Mouse (Mus musculus) regulatory T cell (primary cell): ENCODE results near the gene H2al1c.
"Not testable (repeated sequence)": the region's sequence is repeated elsewhere in the genome, so short reads cannot be mapped to it uniquely, and the experiment has no call there.

ENCODE experiments used
- in situ Hi-C: fragments of 300-600 bp; cut with MboI, MseI; formaldehyde crosslinking; loops from one replicate; pipeline ENCODE4 v1.15.1; 2025; ENCODE audit warnings: high pct_unique_total_duplicates

The H2al1c gene

GRCm38 (mm10) chrX:11305355-11305754 lies at the start of gene H2al1c:
Gene H2al1c, plus strand, starts transcription at chrX:11305655.
- in situ Hi-C loops = loop anchor here (25.0 kb wide), 1 partner anchor 1157 kb away; no protein-coding TSS in a partner anchor

- in situ Hi-C loops = loop anchor here (5.0 kb wide), 1 partner anchor 57 kb away; the partner anchor contains the start of genes H2al1h and H2al1i
Measured at GRCm38 (mm10) chrX:11264918-11265317, 40.5 kb upstream of the H2al1c start.

- in situ Hi-C loops = loop anchor here (5.0 kb wide), 1 partner anchor 55 kb away; the partner anchor contains the start of genes H2al1h and H2al1i
Measured at GRCm38 (mm10) chrX:11267791-11268190, 37.7 kb upstream of the H2al1c start.

- in situ Hi-C loops = loop anchor here (5.0 kb wide), 1 partner anchor 53 kb away; the partner anchor contains the start of genes H2al1h and H2al1i
Measured at GRCm38 (mm10) chrX:11269074-11269473, 36.4 kb upstream of the H2al1c start.

- in situ Hi-C loops = no loop called here
Measured at GRCm38 (mm10) chrX:11273190-11273589, 32.3 kb upstream of the H2al1c start.

- in situ Hi-C loops = no loop called here
Measured at GRCm38 (mm10) chrX:11277083-11277482, 28.4 kb upstream of the H2al1c start.

- in situ Hi-C loops = no loop called here
Measured at GRCm38 (mm10) chrX:11280741-11281140, 24.7 kb upstream of the H2al1c start.

- in situ Hi-C loops = no loop called here
Measured at GRCm38 (mm10) chrX:11288306-11288882, 17.1 kb upstream of the H2al1c start.

GRCm38 (mm10) chrX:11289244-11289643 lies 16.2 kb upstream of the H2al1c start:
- in situ Hi-C loops = no loop called here

GRCm38 (mm10) chrX:11298957-11299356 lies 6.5 kb upstream of the H2al1c start, which contains the start of gene H2al1a:
Gene H2al1a, plus strand, starts transcription at chrX:11299257.
- in situ Hi-C loops = not testable (repeated sequence)

- in situ Hi-C loops = loop anchor here (25.0 kb wide), 1 partner anchor 1160 kb away; no protein-coding TSS in a partner anchor
Measured at GRCm38 (mm10) chrX:11302132-11302531, 3.3 kb upstream of the H2al1c start, which contains the start of gene H2al1b. Gene H2al1b, plus strand, starts transcription at chrX:11302432.

- in situ Hi-C loops = loop anchor here (25.0 kb wide), 1 partner anchor 1154 kb away; no protein-coding TSS in a partner anchor
Measured at GRCm38 (mm10) chrX:11308524-11308923, 3.1 kb downstream of the H2al1c start, which contains the start of gene H2al1d. Gene H2al1d, plus strand, starts transcription at chrX:11308824.

- in situ Hi-C loops = loop anchor here (25.0 kb wide), 1 partner anchor 1151 kb away; no protein-coding TSS in a partner anchor
Measured at GRCm38 (mm10) chrX:11311634-11312033, 6.2 kb downstream of the H2al1c start, which contains the start of gene H2al1e. Gene H2al1e, plus strand, starts transcription at chrX:11311934.

GRCm38 (mm10) chrX:11314858-11315257 lies 9.4 kb downstream of the H2al1c start, which contains the start of gene H2al1f:
Gene H2al1f, plus strand, starts transcription at chrX:11315158.
- in situ Hi-C loops = loop anchor here (25.0 kb wide), 1 partner anchor 1147 kb away; no protein-coding TSS in a partner anchor

- in situ Hi-C loops = loop anchor here (25.0 kb wide), 1 partner anchor 1144 kb away; no protein-coding TSS in a partner anchor
Measured at GRCm38 (mm10) chrX:11317956-11318355, 12.5 kb downstream of the H2al1c start, which contains the start of gene H2al1g. Gene H2al1g, plus strand, starts transcription at chrX:11318256.

- in situ Hi-C loops = loop anchor here (5.0 to 25.0 kb wide), 2 partner anchors 54 to 1141 kb away; no protein-coding TSS in a partner anchor
Measured at GRCm38 (mm10) chrX:11321192-11321591, 15.7 kb downstream of the H2al1c start, which contains the start of gene H2al1h. Gene H2al1h, plus strand, starts transcription at chrX:11321492.

GRCm38 (mm10) chrX:11324359-11324758 lies 18.9 kb downstream of the H2al1c start, which contains the start of gene H2al1i:
Gene H2al1i, plus strand, starts transcription at chrX:11324659.
- in situ Hi-C loops = loop anchor here (5.0 to 25.0 kb wide), 2 partner anchors 57 to 1138 kb away; no protein-coding TSS in a partner anchor

GRCm38 (mm10) chrX:11327522-11327921 lies 22.1 kb downstream of the H2al1c start, which contains the start of gene H2al1j:
Gene H2al1j, plus strand, starts transcription at chrX:11327822.
- in situ Hi-C loops = not testable (repeated sequence)

GRCm38 (mm10) chrX:11345762-11346161 lies 40.3 kb downstream of the H2al1c start:
- in situ Hi-C loops = no loop called here

GRCm38 (mm10) chrX:11346756-11347155 lies 41.3 kb downstream of the H2al1c start:
- in situ Hi-C loops = no loop called here
